Mouse (Mus musculus) kidney, postnatal 0 days (tissue): Measurements from ENCODE around the gene Eppin. TPM values are rescaled to one million over a fixed set of nuclear protein-coding genes. Genes with fewer than 3 reads are reported as not detected.
"Not testable (repeated sequence)": the region's sequence is repeated elsewhere in the genome, so short reads cannot be mapped to it uniquely, and the experiment has no call there.

Experiments
- ATAC-seq: fragments of 200-750 bp; cut with Nextera tagmentation; replicated peaks from 2 replicates; pipeline ENCODE4 v1.8.0; 2017; ENCODE audit warnings: low read depth, moderate number of reproducible peaks, moderate TSS enrichment, moderate library complexity; ENCODE audit not compliant: low FRiP score
- DNase-seq: peaks from one replicate; pipeline ENCODE4 v3.0.0-alpha.2; 2016; ENCODE audit warnings: low spot score
- H3K27ac ChIP-seq: fragments of 300-500 bp; sonication (generic); 2 replicates; pipeline ENCODE4 v1.5.1; 2014; ENCODE audit warnings: mild to moderate bottlenecking
- H3K27me3 ChIP-seq: fragments of 300-500 bp; sonication (generic); 2 replicates; pipeline ENCODE4 v1.6.1; 2014; ENCODE audit warnings: low read length, mixed read lengths; ENCODE audit not compliant: insufficient read depth
- H3K36me3 ChIP-seq: fragments of 300-500 bp; sonication (generic); 2 replicates; pipeline ENCODE4 v1.6.1; 2014; ENCODE audit warnings: low read length, mixed read lengths; ENCODE audit not compliant: insufficient read depth
- H3K4me1 ChIP-seq: fragments of 300-500 bp; sonication (generic); replicated peaks from 2 replicates; pipeline ENCODE4 v1.6.1; 2014; ENCODE audit warnings: antibody characterized with exemption, low read length, mixed read lengths; ENCODE audit not compliant: insufficient read depth
- H3K4me2 ChIP-seq: fragments of 300-500 bp; sonication (generic); 2 replicates; pipeline ENCODE4 v1.6.1; 2014; ENCODE audit warnings: mild to moderate bottlenecking, low read length, moderate library complexity, mixed read lengths
- H3K4me3 ChIP-seq: fragments of 300-500 bp; sonication (generic); replicated peaks from 2 replicates; pipeline ENCODE4 v1.5.1; 2014; ENCODE audit warnings: low read depth, low read length
- H3K9ac ChIP-seq: fragments of 300-500 bp; sonication (generic); 2 replicates; pipeline ENCODE4 v1.6.1; 2014; ENCODE audit warnings: low read depth, low read length
- H3K9me3 ChIP-seq: fragments of 300-500 bp; sonication (generic); replicated peaks from 2 replicates; pipeline ENCODE4 v1.6.1; 2016; ENCODE audit warnings: low read length, inconsistent platforms, mixed read lengths
- CTCF ChIP-seq: IDR thresholded peaks from 2 replicates; pipeline ENCODE4 v1.5.1; 2016; ENCODE audit warnings: antibody characterized with exemption, low read depth, mild to moderate bottlenecking, moderate library complexity
- WGBS: fragments of 180-500 bp; shearing (Covaris S2); extraction: QIAGEN DNeasy Blood & Tissue Kit; methylation state at CpG from one replicate; pipeline ENCODE4 v1.1.7; 2014; 5-methylcytosine and 5-hydroxymethylcytosine counted together
- polyA plus RNA-seq: library from polyadenylated mRNA; unstranded; fragments of >200 nt; fragmentation: Nextera tagmentation; extraction: Ambion mirVana; gene quantifications from 2 replicates; pipeline ENCODE4 v1.2.1, GENCODE M21; 2015

Eppin gene
- polyA plus RNA-seq, 1 experiment from 2014 or later: 0.16 TPM

- no peak for TF ChIP-seq CTCF
- no peak for DNase-seq
Observed at GRCm38 (mm10) chr2:164619050-164619449, 25.7 kb upstream of the Eppin start.

GRCm38 (mm10) chr2:164615386-164615785 is 22.0 kb upstream of the Eppin start:
- Histone ChIP-seq H3K4me1 (no peaks in the 10 kb centered on the region), H3K4me2 (no peak overlapping the region), H3K9me3 (no peaks in the 10 kb centered on the region), H3K36me3 (no peaks in the 10 kb centered on the region), H3K4me3 (no peak overlapping the region), H3K27me3 (no peaks in the 10 kb centered on the region), H3K27ac (no peak overlapping the region), H3K9ac (no peak overlapping the region)
- DNase-seq: no peak
- no peak for TF ChIP-seq CTCF
- WGBS: 92% methylated on average over 3 of the region's 3 CpGs
- ATAC-seq: no peak

More at GRCm38 (mm10) chr2:164619050-164619449, 25.7 kb upstream of the Eppin start:
- no peak overlapping the region for H3K4me3 ChIP-seq
- H3K27ac ChIP-seq: no peak overlapping the region
- H3K9ac ChIP-seq: no peak overlapping the region
- no peaks in the 10 kb centered on the region for H3K27me3 ChIP-seq
- H3K4me2 ChIP-seq: no peak overlapping the region
- no peaks in the 10 kb centered on the region for H3K9me3 ChIP-seq
- ATAC-seq: no peak
- H3K36me3 ChIP-seq: no peaks in the 10 kb centered on the region
- no peaks in the 10 kb centered on the region for H3K4me1 ChIP-seq
- 81% methylated on average over 5 of the region's 5 CpGs for WGBS

GRCm38 (mm10) chr2:164613471-164613870 is 20.1 kb upstream of the Eppin start, which contains the start of the genes Wfdc6b and Wfdc8:
Wfdc6b (plus strand) TSS chr2:164613522.
Wfdc8 (minus strand) TSS chr2:164613626.
- not testable (repeated sequence) for DNase-seq

GRCm38 (mm10) chr2:164608781-164609180 is 15.4 kb upstream of the Eppin start:
- Histone ChIP-seq H3K36me3 (no peaks in the 10 kb centered on the region), H3K4me3 (no peak overlapping the region), H3K4me2 (no peak overlapping the region), H3K27me3 (no peaks in the 10 kb centered on the region), H3K27ac (no peak overlapping the region), H3K9ac (no peak overlapping the region), H3K4me1 (no peaks in the 10 kb centered on the region), H3K9me3 (no peaks in the 10 kb centered on the region)
- ATAC-seq: no peak
- DNase-seq: no peak
- 45% methylated on average over 6 of the region's 6 CpGs for WGBS
- TF ChIP-seq CTCF: no peak

More at GRCm38 (mm10) chr2:164613471-164613870, 20.1 kb upstream of the Eppin start, which contains the start of the genes Wfdc6b and Wfdc8:
- not testable (repeated sequence) for H3K9ac ChIP-seq, H3K9me3 ChIP-seq, ATAC-seq, H3K4me1 ChIP-seq, H3K27me3 ChIP-seq, H3K4me2 ChIP-seq, H3K4me3 ChIP-seq, H3K36me3 ChIP-seq, H3K27ac ChIP-seq
- WGBS: 38% methylated on average over 8 of the region's 8 CpGs

GRCm38 (mm10) chr2:164604411-164604810 is 11.0 kb upstream of the Eppin start:
- DNase-seq: no peak
- Histone ChIP-seq H3K27ac (no peak overlapping the region), H3K9me3 (no peaks in the 10 kb centered on the region), H3K9ac (no peak overlapping the region), H3K27me3 (no peaks in the 10 kb centered on the region), H3K4me3 (no peak overlapping the region), H3K36me3 (no peaks in the 10 kb centered on the region), H3K4me1 (no peaks in the 10 kb centered on the region), H3K4me2 (no peak overlapping the region)
- 85% methylated on average over 8 of the region's 8 CpGs for WGBS
- TF ChIP-seq CTCF: no peak
- ATAC-seq: no peak

GRCm38 (mm10) chr2:164603482-164603881 is 10.1 kb upstream of the Eppin start:
- Histone ChIP-seq H3K9ac (no peak overlapping the region), H3K9me3 (no peaks in the 10 kb centered on the region), H3K4me1 (no peaks in the 10 kb centered on the region), H3K4me2 (no peak overlapping the region), H3K27me3 (no peaks in the 10 kb centered on the region), H3K27ac (no peak overlapping the region), H3K36me3 (no peaks in the 10 kb centered on the region), H3K4me3 (no peak overlapping the region)
- 95% methylated on average over 3 of the region's 3 CpGs for WGBS
- ATAC-seq: no peak
- peak; percentile 26; the same call in 1 of the 2 replicates for TF ChIP-seq CTCF
- DNase-seq: no peak

GRCm38 (mm10) chr2:164600179-164600578 is 6.8 kb upstream of the Eppin start:
- no peaks in the 10 kb centered on the region for H3K9me3 ChIP-seq
- H3K4me3 ChIP-seq: no peak overlapping the region
- TF ChIP-seq CTCF: peak; percentile 30
- ATAC-seq (no peak), DNase-seq (no peak)
- 78% methylated on average over 3 of the region's 3 CpGs for WGBS
- no peaks in the 10 kb centered on the region for H3K36me3 ChIP-seq
- H3K27me3 ChIP-seq: no peaks in the 10 kb centered on the region
- H3K9ac ChIP-seq: no peak overlapping the region
- H3K4me2 ChIP-seq: no peak overlapping the region
- no peak overlapping the region for H3K27ac ChIP-seq
- no peaks in the 10 kb centered on the region for H3K4me1 ChIP-seq
